Mouse (Mus musculus) bone marrow macrophage, adult 2 months (primary cell): ENCODE measurements around the gene Coro2a.

Experiments
- CTCF ChIP-seq: IDR thresholded peaks from 2 replicates; pipeline ENCODE4 v1.5.1; 2012; ENCODE audit warnings: low read depth, mild to moderate bottlenecking, low read length, moderate library complexity
- POLR2A ChIP-seq: IDR thresholded peaks from 2 replicates; pipeline ENCODE4 v1.6.1; 2012; ENCODE audit warnings: mild to moderate bottlenecking, low read depth, low read length, borderline replicate concordance

GRCm38 (mm10) chr4:46489028-46489925, 112.7 kb downstream of the Coro2a start, which contains the start of gene Nans:
- TF ChIP-seq CTCF (no peak), POLR2A (no peak)
